Mouse (Mus musculus): ENCODE results near the gene Gpx2.
A peak's percentile ranks its signal among the peaks of the same experiment; 100 is the strongest.

The Gpx2 gene

GRCm38 (mm10) chr12:76750866-76751459 lies 44.4 kb downstream of the Gpx2 start:
- peak; percentile 71 for DNase-seq

All from heart, adult 11 months (tissue).